Mouse (Mus musculus) hindbrain, embryonic 11.5 days (tissue): ENCODE measurements at regions not wholly inside any gene's neighbourhood (a gene's known extent, or its start where the extent isn't known, plus 50 kb on each side); places are given as distances from the start of the nearest gene placed in this dataset.

Experiments used
- ATAC-seq: fragments of 200-750 bp; cut with Nextera tagmentation; 2 replicates; pipeline ENCODE4 v1.8.0; 2017; ENCODE audit warnings: mild to moderate bottlenecking, moderate TSS enrichment, moderate library complexity; ENCODE audit not compliant: low FRiP score
- DNase-seq: peaks from one replicate; pipeline ENCODE4 v3.0.0-alpha.2; 2015; ENCODE audit warnings: low spot score
- H3K27ac ChIP-seq: fragments of 300-500 bp; sonication (generic); 2 replicates; pipeline ENCODE4 v1.5.1; 2014; ENCODE audit warnings: mild to moderate bottlenecking, low read depth, low read length
- H3K27me3 ChIP-seq: fragments of 300-500 bp; sonication (generic); 2 replicates; pipeline ENCODE4 v1.6.1; 2014; ENCODE audit warnings: mild to moderate bottlenecking, low read length, moderate library complexity, mixed read lengths; ENCODE audit not compliant: control insufficient read depth, insufficient read depth
- H3K36me3 ChIP-seq: fragments of 300-500 bp; sonication (generic); 2 replicates; pipeline ENCODE4 v1.6.1; 2014; ENCODE audit warnings: mild to moderate bottlenecking, low read length, moderate library complexity, mixed read lengths; ENCODE audit not compliant: control insufficient read depth, insufficient read depth
- H3K4me1 ChIP-seq: fragments of 300-500 bp; sonication (generic); replicated peaks from 2 replicates; pipeline ENCODE4 v1.6.1; 2014; ENCODE audit warnings: low read length, mixed read lengths; ENCODE audit not compliant: control insufficient read depth, insufficient read depth
- H3K4me2 ChIP-seq: fragments of 300-500 bp; sonication (generic); replicated peaks from 2 replicates; pipeline ENCODE4 v1.6.1; 2014; ENCODE audit warnings: mild to moderate bottlenecking, low read depth, low read length
- H3K4me3 ChIP-seq: fragments of 300-500 bp; sonication (generic); 2 replicates; pipeline ENCODE4 v1.5.1; 2014; ENCODE audit warnings: low read depth, low read length
- H3K9ac ChIP-seq: fragments of 300-500 bp; sonication (generic); 2 replicates; pipeline ENCODE4 v1.6.1; 2014; ENCODE audit warnings: low read depth, low read length
- H3K9me3 ChIP-seq: fragments of 300-500 bp; sonication (generic); 2 replicates; pipeline ENCODE4 v1.6.1; 2016; ENCODE audit warnings: low read length; ENCODE audit not compliant: control insufficient read depth
- WGBS: fragments of 180-500 bp; shearing (Covaris S2); extraction: QIAGEN DNeasy Blood & Tissue Kit; methylation state at CpG from one replicate; pipeline ENCODE4 v1.1.7; 2014; 5-methylcytosine and 5-hydroxymethylcytosine counted together

- 91% methylated on average over 2 of the region's 2 CpGs for WGBS
- H3K9ac ChIP-seq: no peak overlapping the region
- H3K4me2 ChIP-seq: no peak overlapping the region
- no peaks in the 10 kb centered on the region for H3K27me3 ChIP-seq
- H3K9me3 ChIP-seq: no peaks in the 10 kb centered on the region
- DNase-seq (no peak), ATAC-seq (no peak)
- no peaks in the 10 kb centered on the region for H3K4me1 ChIP-seq
- no peak overlapping the region for H3K27ac ChIP-seq
- H3K4me3 ChIP-seq: no peak overlapping the region
- no peaks in the 10 kb centered on the region for H3K36me3 ChIP-seq
Measured at GRCm38 (mm10) chr1:98303166-98303565, 117.8 kb upstream of the Slco6d1 start.

- DNase-seq (no peak), ATAC-seq (no peak)
- Histone ChIP-seq H3K4me3 (no peak overlapping the region), H3K4me1 (no peaks in the 10 kb centered on the region), H3K27me3 (no peaks in the 10 kb centered on the region), H3K36me3 (no peaks in the 10 kb centered on the region), H3K4me2 (no peak overlapping the region), H3K9me3 (no peaks in the 10 kb centered on the region), H3K27ac (no peak overlapping the region), H3K9ac (no peak overlapping the region)
- 90% methylated on average over 1 of the region's 1 CpGs for WGBS
Measured at GRCm38 (mm10) chr1:98306363-98306762, 114.6 kb upstream of the Slco6d1 start.

- ATAC-seq: 0 out of 2 replicates have a peak, but pooled peaks have one; percentile 34
- no peak overlapping the region for H3K4me3 ChIP-seq
Measured at GRCm38 (mm10) chr1:98307519-98307918, 113.4 kb upstream of the Slco6d1 start.

GRCm38 (mm10) chr1:98309894-98310293, 111.0 kb upstream of the Slco6d1 start:
- WGBS: 80% methylated on average over 1 of the region's 1 CpGs
- no peaks in the 10 kb centered on the region for H3K4me1 ChIP-seq

More at GRCm38 (mm10) chr1:98307519-98307918, 113.4 kb upstream of the Slco6d1 start:
- Histone ChIP-seq H3K27ac (no peak overlapping the region), H3K4me1 (no peaks in the 10 kb centered on the region), H3K4me2 (no peak overlapping the region), H3K27me3 (no peaks in the 10 kb centered on the region), H3K9me3 (no peaks in the 10 kb centered on the region), H3K9ac (no peak overlapping the region), H3K36me3 (no peaks in the 10 kb centered on the region)
- 92% methylated on average over 2 of the region's 2 CpGs for WGBS
- no peak for DNase-seq

GRCm38 (mm10) chr1:98350095-98350549, 70.8 kb upstream of the Slco6d1 start:
- Histone ChIP-seq H3K27me3 (no peaks in the 10 kb centered on the region), H3K9me3 (no peaks in the 10 kb centered on the region), H3K36me3 (no peaks in the 10 kb centered on the region), H3K4me2 (no peak overlapping the region), H3K9ac (no peak overlapping the region), H3K4me3 (no peak overlapping the region), H3K4me1 (no peaks in the 10 kb centered on the region), H3K27ac (no peak overlapping the region)
- ATAC-seq: peak; percentile 81
- WGBS: 31% methylated on average over 4 of the region's 4 CpGs
- DNase-seq: peak; percentile 77

More at GRCm38 (mm10) chr1:98309894-98310293, 111.0 kb upstream of the Slco6d1 start:
- Histone ChIP-seq H3K36me3 (no peaks in the 10 kb centered on the region), H3K27ac (no peak overlapping the region), H3K9me3 (no peaks in the 10 kb centered on the region), H3K9ac (no peak overlapping the region), H3K4me2 (no peak overlapping the region), H3K27me3 (no peaks in the 10 kb centered on the region), H3K4me3 (no peak overlapping the region)
- DNase-seq (no peak), ATAC-seq (no peak)

GRCm38 (mm10) chr1:98350725-98351124, 70.2 kb upstream of the Slco6d1 start:
- ATAC-seq: no peak
- H3K9ac ChIP-seq: no peak overlapping the region
- no peaks in the 10 kb centered on the region for H3K36me3 ChIP-seq
- H3K27me3 ChIP-seq: no peaks in the 10 kb centered on the region
- no peaks in the 10 kb centered on the region for H3K4me1 ChIP-seq
- 84% methylated on average over 2 of the region's 2 CpGs for WGBS
- no peak overlapping the region for H3K4me3 ChIP-seq
- no peak overlapping the region for H3K27ac ChIP-seq
- no peak for DNase-seq
- H3K9me3 ChIP-seq: no peaks in the 10 kb centered on the region
- H3K4me2 ChIP-seq: no peak overlapping the region

GRCm38 (mm10) chr1:98351530-98351929, 69.4 kb upstream of the Slco6d1 start:
- Histone ChIP-seq H3K36me3 (no peaks in the 10 kb centered on the region), H3K4me1 (no peaks in the 10 kb centered on the region), H3K9ac (no peak overlapping the region), H3K9me3 (no peaks in the 10 kb centered on the region), H3K27me3 (no peaks in the 10 kb centered on the region), H3K4me2 (no peak overlapping the region), H3K27ac (no peak overlapping the region), H3K4me3 (no peak overlapping the region)
- no peak for DNase-seq
- ATAC-seq: peak; percentile 42; the same call in 1 of the 2 replicates
- WGBS: 97% methylated on average over 2 of the region's 2 CpGs
